Mouse (Mus musculus) embryonic facial prominence, embryonic 14.5 days (tissue): ENCODE measurements at regions not wholly inside any gene's neighbourhood (a gene's known extent, or its start where the extent isn't known, plus 50 kb on each side); places are given as distances from the start of the nearest gene placed in this dataset.

Experiments used
- ATAC-seq: fragments of 200-750 bp; cut with Nextera tagmentation; 2 replicates; pipeline ENCODE4 v1.8.0; 2017; ENCODE audit warnings: low read depth, moderate number of reproducible peaks, moderate TSS enrichment
- DNase-seq: peaks from one replicate; pipeline ENCODE4 v3.0.0-alpha.2; 2015; ENCODE audit warnings: low spot score
- H3K27ac ChIP-seq: fragments of 300-500 bp; sonication (generic); replicated peaks from 2 replicates; pipeline ENCODE4 v1.5.1; 2014; ENCODE audit warnings: low read depth, mild to moderate bottlenecking, low read length, moderate library complexity
- H3K27me3 ChIP-seq: fragments of 300-500 bp; sonication (generic); replicated peaks from 2 replicates; pipeline ENCODE4 v1.6.1; 2014; ENCODE audit warnings: low read length; ENCODE audit not compliant: control insufficient read depth, insufficient read depth
- H3K36me3 ChIP-seq: fragments of 300-500 bp; sonication (generic); 2 replicates; pipeline ENCODE4 v1.6.1; 2014; ENCODE audit warnings: low read length, mixed read lengths; ENCODE audit not compliant: control insufficient read depth, insufficient read depth
- H3K4me1 ChIP-seq: fragments of 300-500 bp; sonication (generic); 2 replicates; pipeline ENCODE4 v1.6.1; 2014; ENCODE audit warnings: antibody characterized with exemption, low read length; ENCODE audit not compliant: control insufficient read depth, insufficient read depth
- H3K4me2 ChIP-seq: fragments of 300-500 bp; sonication (generic); 2 replicates; pipeline ENCODE4 v1.6.1; 2014; ENCODE audit warnings: low read depth, mild to moderate bottlenecking, low read length, moderate library complexity, mixed read lengths
- H3K4me3 ChIP-seq: fragments of 300-500 bp; sonication (generic); 2 replicates; pipeline ENCODE4 v1.5.1; 2014; ENCODE audit warnings: low read depth, mild to moderate bottlenecking, low read length
- H3K9ac ChIP-seq: fragments of 300-500 bp; sonication (generic); 2 replicates; pipeline ENCODE4 v1.6.1; 2014; ENCODE audit warnings: low read depth, mild to moderate bottlenecking, low read length, moderate library complexity, mixed read lengths
- H3K9me3 ChIP-seq: fragments of 300-500 bp; sonication (generic); 2 replicates; pipeline ENCODE4 v1.6.1; 2016; ENCODE audit warnings: low read length; ENCODE audit not compliant: control insufficient read depth
- WGBS: fragments of 180-500 bp; shearing (Covaris S2); extraction: QIAGEN DNeasy Blood & Tissue Kit; methylation state at CpG from one replicate; pipeline ENCODE4 v1.1.7; 2014; 5-methylcytosine and 5-hydroxymethylcytosine counted together

DNA sequence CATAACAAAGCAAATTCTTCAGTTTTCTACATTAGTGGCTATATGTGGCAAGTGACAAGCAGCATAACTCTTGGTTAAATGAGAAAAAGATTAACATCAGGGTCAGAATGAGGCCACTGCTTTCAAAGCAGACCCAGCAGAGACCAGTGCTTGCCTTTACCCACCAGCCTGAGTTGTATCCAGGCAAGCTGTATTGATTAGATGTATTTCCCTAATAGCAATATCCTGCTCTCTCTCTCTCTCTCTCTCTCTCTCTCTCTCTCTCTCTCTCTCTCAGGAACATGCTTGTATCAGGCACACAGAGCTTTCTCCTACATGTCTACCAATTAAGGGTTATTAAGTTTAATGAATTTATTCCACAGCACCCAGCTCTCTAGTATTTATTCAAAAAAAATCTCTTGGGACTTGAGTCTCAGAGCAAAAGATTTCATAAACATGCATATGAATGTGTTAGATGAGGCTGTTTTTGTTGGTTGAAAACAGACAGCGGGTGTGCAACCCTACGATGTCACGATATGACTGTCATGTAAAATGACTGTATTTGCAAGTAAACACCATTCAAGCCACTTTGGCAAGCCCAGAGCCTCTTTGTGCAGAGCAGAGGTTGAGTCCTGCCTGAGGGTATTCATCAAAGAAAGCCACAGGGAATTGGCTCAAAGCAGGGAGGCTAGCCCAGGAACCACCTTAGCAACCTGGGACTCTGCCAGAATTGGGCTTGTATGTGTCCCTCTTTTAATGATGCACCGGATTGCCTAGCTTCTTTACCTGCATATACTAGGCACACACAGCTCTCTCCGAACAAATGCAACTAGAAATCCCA lies 136.0 kb upstream of the Fndc3a start:
- Histone ChIP-seq H3K4me2 (no peak overlapping the region), H3K4me3 (no peak overlapping the region), H3K9me3 (no peaks in the 10 kb centered on the region), H3K9ac (no peak overlapping the region), H3K36me3 (no peaks in the 10 kb centered on the region), H3K4me1 (no peaks in the 10 kb centered on the region), H3K27me3 (no peaks in the 10 kb centered on the region), H3K27ac (no peak overlapping the region)
- ATAC-seq (no peak), DNase-seq (no peak)
- 81% methylated on average over 5 of the region's 5 CpGs for WGBS

DNA sequence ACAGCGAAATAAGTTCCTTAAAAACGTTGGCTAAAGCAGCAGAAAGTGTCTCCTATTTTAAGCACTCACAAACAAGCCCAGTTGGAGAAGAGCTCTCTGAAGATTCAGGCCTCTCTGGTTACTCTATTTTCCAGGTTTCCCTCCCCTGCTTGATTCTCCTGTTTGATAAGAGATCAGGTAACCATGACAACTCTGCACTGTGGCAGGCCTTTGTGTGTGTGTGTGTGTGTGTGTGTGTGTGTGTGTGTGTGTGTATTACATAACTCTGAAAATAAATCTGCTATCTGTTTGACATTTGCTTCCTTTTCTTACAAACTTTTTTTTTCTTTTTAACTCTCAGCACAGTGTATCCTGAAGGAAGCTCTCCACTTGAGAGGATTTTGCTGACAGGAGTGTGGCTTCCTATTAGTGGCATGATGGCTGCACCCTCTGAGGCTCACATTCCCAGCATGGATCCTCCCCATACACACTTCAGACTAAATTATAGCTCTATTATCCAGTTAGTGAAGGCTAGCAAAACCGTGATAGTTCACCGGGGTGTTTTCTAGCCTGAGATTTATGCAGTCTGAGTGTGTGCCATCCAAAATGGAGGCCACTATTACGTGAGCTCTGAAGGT lies 135.1 kb upstream of the Fndc3a start:
- no peaks in the 10 kb centered on the region for H3K9me3 ChIP-seq
- H3K4me3 ChIP-seq: no peak overlapping the region
- no peaks in the 10 kb centered on the region for H3K27me3 ChIP-seq
- DNase-seq (peak; percentile 41), ATAC-seq (no peak)
- no peak overlapping the region for H3K9ac ChIP-seq
- no peak overlapping the region for H3K27ac ChIP-seq
- no peak overlapping the region for H3K4me2 ChIP-seq
- H3K36me3 ChIP-seq: no peaks in the 10 kb centered on the region
- WGBS: 51% methylated on average over 5 of the region's 5 CpGs
- H3K4me1 ChIP-seq: no peaks in the 10 kb centered on the region

DNA sequence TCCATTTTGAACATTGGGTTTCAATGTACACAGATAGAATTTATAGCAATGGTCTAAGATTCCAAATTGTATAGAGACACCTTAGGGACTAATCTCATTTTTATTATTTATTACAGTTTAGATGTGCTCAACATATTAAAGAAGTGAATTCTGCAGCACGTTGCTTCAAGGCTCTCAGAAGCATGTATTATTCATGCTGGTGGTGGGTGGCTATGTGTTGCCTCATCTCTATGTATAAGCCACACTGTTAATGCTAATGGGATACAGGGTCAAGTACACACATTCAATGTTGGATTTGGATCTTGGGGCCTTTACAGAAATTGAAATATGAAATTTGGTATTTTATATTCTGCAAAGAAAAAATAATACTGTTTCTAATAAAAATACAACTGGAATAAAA lies 131.9 kb upstream of the Fndc3a start:
- DNase-seq: no peak
- ATAC-seq: no peak
- Histone ChIP-seq H3K9me3 (no peaks in the 10 kb centered on the region), H3K27me3 (no peaks in the 10 kb centered on the region), H3K4me2 (no peak overlapping the region), H3K4me1 (no peaks in the 10 kb centered on the region), H3K4me3 (no peak overlapping the region), H3K9ac (no peak overlapping the region), H3K27ac (no peak overlapping the region), H3K36me3 (no peaks in the 10 kb centered on the region)
- WGBS: 82% methylated on average over 1 of the region's 1 CpGs

DNA sequence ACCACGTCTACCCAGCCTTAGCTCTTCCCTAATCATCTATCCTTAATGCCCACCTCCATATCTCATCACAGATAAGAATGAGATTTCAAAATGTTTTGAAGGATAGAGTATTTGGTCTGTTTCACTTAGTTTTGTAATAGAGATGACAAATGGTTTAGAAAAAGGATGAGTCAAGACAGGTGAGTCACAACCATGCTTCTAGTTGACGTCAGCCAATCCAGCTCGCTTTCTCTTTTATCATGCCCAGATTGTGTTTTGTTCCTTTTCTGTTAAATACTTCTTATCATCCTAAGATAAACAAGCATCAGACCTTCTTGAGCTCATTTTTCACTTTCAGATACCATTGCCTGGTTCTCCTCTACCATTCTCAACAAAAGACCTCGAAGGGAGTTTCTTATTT lies 125.4 kb upstream of the Fndc3a start:
- no peaks in the 10 kb centered on the region for H3K4me1 ChIP-seq
- H3K9me3 ChIP-seq: 0 out of 2 replicates have a peak, but pooled peaks cover 5% of the 10 kb centered on the region
- no peak overlapping the region for H3K9ac ChIP-seq
- DNase-seq (no peak), ATAC-seq (no peak)
- H3K27ac ChIP-seq: no peak overlapping the region
- H3K36me3 ChIP-seq: no peaks in the 10 kb centered on the region
- no peak overlapping the region for H3K4me3 ChIP-seq
- H3K27me3 ChIP-seq: no peaks in the 10 kb centered on the region; the same call in 1 of the 2 replicates
- no peak overlapping the region for H3K4me2 ChIP-seq
- WGBS: 92% methylated on average over 4 of the region's 4 CpGs

DNA sequence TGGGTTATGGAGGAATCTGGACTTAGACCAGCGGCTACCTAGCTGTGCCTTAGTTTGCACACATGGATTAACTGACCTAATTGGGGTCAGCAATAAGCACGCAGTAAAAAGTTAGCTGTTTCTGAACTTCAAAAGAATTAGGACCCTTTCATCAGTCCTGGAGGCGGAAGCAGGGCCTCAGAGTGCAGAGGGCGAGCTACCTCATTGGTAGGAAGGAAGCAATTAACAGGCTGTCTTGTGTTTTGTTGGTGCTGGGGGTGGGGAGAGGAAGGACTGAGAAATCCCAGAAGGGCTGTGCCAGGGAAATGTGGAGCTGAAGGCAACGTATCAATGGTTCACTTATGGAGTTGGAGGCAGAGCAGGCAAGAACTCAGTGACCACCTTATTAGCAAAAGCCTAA lies 119.5 kb upstream of the Fndc3a start:
- WGBS: 24% methylated on average over 5 of the region's 5 CpGs
- no peak overlapping the region for H3K4me2 ChIP-seq

DNA sequence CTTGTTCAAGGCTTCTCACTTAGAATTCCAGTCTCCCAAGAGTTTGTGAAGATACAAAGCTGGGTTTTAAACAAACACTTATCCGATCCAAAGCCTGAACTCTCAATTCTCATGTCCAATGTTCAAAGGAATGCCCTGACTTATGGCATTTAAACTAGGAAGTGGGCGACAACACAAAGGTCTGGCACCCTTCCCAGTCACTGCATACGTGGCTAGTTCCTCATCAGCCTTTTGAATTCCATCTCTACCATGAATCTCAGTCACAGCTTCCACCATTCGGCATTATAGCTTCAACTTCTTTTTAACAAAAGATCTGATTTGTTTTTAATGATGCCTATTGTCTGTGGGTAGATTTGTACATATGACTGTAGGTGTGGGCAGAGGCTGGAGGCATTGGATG lies 115.7 kb upstream of the Fndc3a start:
- H3K36me3 ChIP-seq: no peaks in the 10 kb centered on the region
- no peaks in the 10 kb centered on the region for H3K4me1 ChIP-seq
- H3K27me3 ChIP-seq: no peaks in the 10 kb centered on the region
- WGBS: 72% methylated on average over 4 of the region's 4 CpGs
- H3K9ac ChIP-seq: no peak overlapping the region
- no peak overlapping the region for H3K4me3 ChIP-seq
- H3K4me2 ChIP-seq: no peak overlapping the region
- no peaks in the 10 kb centered on the region for H3K9me3 ChIP-seq
- ATAC-seq: no peak
- DNase-seq: no peak
- no peak overlapping the region for H3K27ac ChIP-seq

More for the DNA sequence above, 119.5 kb upstream of the Fndc3a start:
- Histone ChIP-seq H3K9me3 (0 out of 2 replicates have a peak, but pooled peaks cover 4% of the 10 kb centered on the region), H3K27me3 (no peaks in the 10 kb centered on the region; the same call in 1 of the 2 replicates), H3K4me1 (no peaks in the 10 kb centered on the region), H3K4me3 (no peak overlapping the region), H3K27ac (no peak overlapping the region), H3K36me3 (no peaks in the 10 kb centered on the region), H3K9ac (no peak overlapping the region)
- DNase-seq (peak; percentile 33), ATAC-seq (no peak)

DNA sequence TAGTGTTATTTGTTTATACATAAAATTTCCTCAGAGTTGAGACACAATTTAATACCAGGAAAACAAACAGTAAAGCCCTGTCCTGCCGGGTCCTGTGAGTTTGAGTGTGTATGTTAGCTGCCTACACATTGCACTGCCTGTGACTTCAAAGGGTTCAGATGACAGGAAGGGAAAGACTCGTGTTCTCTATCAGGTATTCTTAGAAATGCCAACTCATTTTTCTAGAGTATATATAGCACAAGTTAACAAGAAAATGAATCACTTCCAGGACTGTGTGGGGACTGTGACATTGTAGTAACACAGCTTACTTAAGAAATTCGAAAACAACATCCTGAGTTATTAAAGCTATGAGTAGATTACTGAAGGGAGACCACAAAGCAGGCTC lies 112.4 kb upstream of the Fndc3a start:
- Histone ChIP-seq H3K9ac (no peak overlapping the region), H3K36me3 (no peaks in the 10 kb centered on the region), H3K27ac (no peak overlapping the region), H3K27me3 (no peaks in the 10 kb centered on the region), H3K4me2 (no peak overlapping the region), H3K4me1 (no peaks in the 10 kb centered on the region), H3K9me3 (no peaks in the 10 kb centered on the region), H3K4me3 (no peak overlapping the region)
- ATAC-seq (no peak), DNase-seq (no peak)
- WGBS: 29% methylated on average over 3 of the region's 3 CpGs

DNA sequence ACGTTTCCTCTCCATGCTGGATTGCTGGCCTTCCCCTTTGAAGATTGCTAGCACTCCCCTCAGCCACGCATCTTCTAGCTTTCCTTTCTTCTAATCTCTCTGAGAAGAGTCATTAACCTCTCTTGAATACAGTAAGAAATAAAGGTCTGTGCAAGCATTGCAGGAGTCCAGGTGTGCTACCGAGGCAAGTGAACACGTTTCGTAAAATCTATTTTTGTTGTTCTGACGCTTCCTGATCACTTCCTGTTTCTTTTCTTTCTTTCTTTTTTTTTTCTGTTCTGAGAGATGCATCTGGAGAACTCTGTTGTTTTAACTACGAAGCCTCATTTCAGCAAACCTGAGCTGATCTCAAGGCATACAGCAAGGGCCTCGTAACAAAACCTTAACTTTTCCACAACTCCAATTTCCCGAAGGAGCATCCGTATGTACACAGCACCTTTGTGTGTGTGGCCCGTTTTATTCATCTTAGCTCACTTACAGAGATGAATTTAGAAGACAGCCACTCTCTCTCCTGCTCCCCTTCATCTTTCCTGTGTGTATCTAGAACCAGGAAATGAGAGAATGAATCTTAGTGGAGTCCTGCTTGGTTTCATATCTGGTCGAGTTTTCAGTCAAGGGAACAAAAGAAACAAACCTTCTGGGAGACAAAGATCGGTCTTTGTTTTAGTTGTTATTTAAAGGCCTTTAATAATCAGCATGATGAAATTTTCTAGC lies 111.9 kb upstream of the Fndc3a start:
- no peak overlapping the region for H3K4me3 ChIP-seq
- H3K9ac ChIP-seq: no peak overlapping the region
- no peak for ATAC-seq
- H3K27me3 ChIP-seq: no peaks in the 10 kb centered on the region
- H3K9me3 ChIP-seq: no peaks in the 10 kb centered on the region
- no peak overlapping the region for H3K4me2 ChIP-seq
- no peaks in the 10 kb centered on the region for H3K4me1 ChIP-seq
- 68% methylated on average over 13 of the region's 13 CpGs for WGBS
- no peak overlapping the region for H3K27ac ChIP-seq
- no peaks in the 10 kb centered on the region for H3K36me3 ChIP-seq
- DNase-seq: no peak
